Mouse (Mus musculus): Measurements from ENCODE around the gene Farsb.

Farsb gene

GRCm38 (mm10) chr1:78483430-78483829 lies 5.3 kb downstream of the Farsb start:
- DNase-seq, result peak in 1 of 2 experiments; percentile 4

GRCm38 (mm10) chr1:78472441-78472840 lies 16.3 kb downstream of the Farsb start:
- no peak for DNase-seq

GRCm38 (mm10) chr1:78454659-78455058 lies 34.0 kb downstream of the Farsb start:
- no peak for DNase-seq

GRCm38 (mm10) chr1:78453886-78454285 lies 34.8 kb downstream of the Farsb start:
- DNase-seq, result no peak

GRCm38 (mm10) chr1:78452544-78452943 lies 36.2 kb downstream of the Farsb start:
- no peak for DNase-seq

GRCm38 (mm10) chr1:78451070-78451854 lies 37.4 kb downstream of the Farsb start:
- no peak for DNase-seq

GRCm38 (mm10) chr1:78448091-78448490 lies 40.6 kb downstream of the Farsb start:
- no peak for DNase-seq

GRCm38 (mm10) chr1:78446742-78447141 lies 42.0 kb downstream of the Farsb start:
- DNase-seq, result no peak

GRCm38 (mm10) chr1:78446232-78446631 lies 42.5 kb downstream of the Farsb start:
- DNase-seq, result no peak

GRCm38 (mm10) chr1:78443056-78443455 lies 45.6 kb downstream of the Farsb start:
- DNase-seq, result no peak

GRCm38 (mm10) chr1:78440716-78441115 lies 48.0 kb downstream of the Farsb start:
- no peak for DNase-seq

- DNase-seq, result no peak
Observed at GRCm38 (mm10) chr1:78437150-78437549, 51.5 kb downstream of the Farsb start.

- no peak for DNase-seq
Observed at GRCm38 (mm10) chr1:78436445-78436844, 52.3 kb downstream of the Farsb start.

GRCm38 (mm10) chr1:78435967-78436366 lies 52.7 kb downstream of the Farsb start:
- DNase-seq, result no peak

- DNase-seq, result no peak
Observed at GRCm38 (mm10) chr1:78433472-78433871, 55.2 kb downstream of the Farsb start.

- DNase-seq, result no peak
Observed at GRCm38 (mm10) chr1:78428851-78429250, 59.8 kb downstream of the Farsb start.

GRCm38 (mm10) chr1:78426841-78427240 lies 61.9 kb downstream of the Farsb start:
- no peak for DNase-seq

GRCm38 (mm10) chr1:78425793-78426700 lies 62.6 kb downstream of the Farsb start:
- no peak for DNase-seq

- no peak for DNase-seq
Observed at GRCm38 (mm10) chr1:78425309-78425708, 63.4 kb downstream of the Farsb start.

- DNase-seq, result no peak
Observed at GRCm38 (mm10) chr1:78424848-78425247, 63.8 kb downstream of the Farsb start.

- DNase-seq, result no peak
Observed at GRCm38 (mm10) chr1:78422576-78422975, 66.1 kb downstream of the Farsb start.

- DNase-seq, result no peak
Observed at GRCm38 (mm10) chr1:78421749-78422148, 66.9 kb downstream of the Farsb start.

- DNase-seq, result no peak
Observed at GRCm38 (mm10) chr1:78420271-78420670, 68.4 kb downstream of the Farsb start.

GRCm38 (mm10) chr1:78419593-78419992 lies 69.1 kb downstream of the Farsb start:
- peak; percentile 62 to 71 for DNase-seq
